Mouse (Mus musculus): ENCODE results near the gene Six5. TPM values are rescaled to one million over a fixed set of nuclear protein-coding genes. Genes with fewer than 3 reads are reported as not detected.

Gene Six5
- under 1 TPM; 0.15 to 0.88 TPM for polyA plus RNA-seq (2017; shearing (Covaris generic))

DNA sequence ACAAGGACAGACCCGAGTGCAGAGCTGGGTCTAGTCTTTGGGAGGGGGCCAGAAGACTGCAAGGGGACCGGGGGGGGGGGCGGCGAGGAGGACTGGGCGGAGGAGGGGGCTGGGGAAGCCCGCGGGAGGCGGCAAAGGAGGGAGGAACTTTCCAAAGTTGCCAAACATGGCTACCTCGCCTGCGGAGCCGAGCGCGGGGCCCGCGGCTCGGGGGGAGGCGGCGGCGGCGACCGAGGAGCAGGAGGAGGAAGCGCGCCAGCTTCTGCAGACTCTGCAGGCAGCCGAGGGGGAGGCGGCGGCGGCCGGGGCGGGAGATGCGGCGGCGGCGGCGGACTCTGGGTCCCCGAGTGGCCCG, at the start of gene Six5:
Gene Six5 (plus strand): TSS at position 124 of the 355 bp plus-strand sequence.

DNA sequence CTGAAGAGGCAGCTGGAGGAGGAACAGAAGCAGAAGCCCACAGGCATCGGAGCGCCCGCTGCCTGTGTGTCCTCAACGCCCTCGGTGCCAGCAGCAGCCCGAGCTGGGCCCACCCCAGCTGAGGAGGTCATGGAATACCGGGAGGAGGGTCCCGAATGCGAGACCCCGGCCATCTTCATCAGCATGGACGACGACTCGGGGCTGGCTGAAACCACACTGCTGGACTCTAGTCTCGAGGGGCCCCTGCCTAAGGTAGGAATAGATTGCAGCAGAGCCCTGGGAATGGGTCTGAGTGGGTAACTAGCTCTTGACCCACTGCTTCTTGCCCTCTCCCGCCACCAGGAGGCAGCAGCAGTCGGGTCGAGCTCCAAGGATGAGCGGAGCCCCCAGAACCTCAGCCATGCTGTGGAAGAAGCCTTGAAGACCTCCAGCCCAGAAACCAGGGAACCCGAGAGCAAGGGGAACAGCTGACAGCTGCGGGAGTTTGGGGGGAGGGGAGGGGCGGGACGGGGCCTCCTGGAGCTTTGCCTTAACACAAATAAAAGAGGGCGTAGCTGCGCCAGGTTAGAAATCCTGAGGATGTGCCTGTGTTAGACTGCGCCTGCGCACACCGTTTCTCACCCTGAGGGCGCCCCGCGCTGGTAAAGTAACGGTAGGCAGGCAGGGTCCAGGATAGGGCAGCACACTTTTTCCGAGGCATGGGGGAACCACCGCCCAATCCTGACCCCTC, 40.2 kb upstream of the Six5 start, which contains the start of gene Rsph6a:
Gene Rsph6a (plus strand): TSS at position 644 of the 730 bp plus-strand sequence.

DNA sequence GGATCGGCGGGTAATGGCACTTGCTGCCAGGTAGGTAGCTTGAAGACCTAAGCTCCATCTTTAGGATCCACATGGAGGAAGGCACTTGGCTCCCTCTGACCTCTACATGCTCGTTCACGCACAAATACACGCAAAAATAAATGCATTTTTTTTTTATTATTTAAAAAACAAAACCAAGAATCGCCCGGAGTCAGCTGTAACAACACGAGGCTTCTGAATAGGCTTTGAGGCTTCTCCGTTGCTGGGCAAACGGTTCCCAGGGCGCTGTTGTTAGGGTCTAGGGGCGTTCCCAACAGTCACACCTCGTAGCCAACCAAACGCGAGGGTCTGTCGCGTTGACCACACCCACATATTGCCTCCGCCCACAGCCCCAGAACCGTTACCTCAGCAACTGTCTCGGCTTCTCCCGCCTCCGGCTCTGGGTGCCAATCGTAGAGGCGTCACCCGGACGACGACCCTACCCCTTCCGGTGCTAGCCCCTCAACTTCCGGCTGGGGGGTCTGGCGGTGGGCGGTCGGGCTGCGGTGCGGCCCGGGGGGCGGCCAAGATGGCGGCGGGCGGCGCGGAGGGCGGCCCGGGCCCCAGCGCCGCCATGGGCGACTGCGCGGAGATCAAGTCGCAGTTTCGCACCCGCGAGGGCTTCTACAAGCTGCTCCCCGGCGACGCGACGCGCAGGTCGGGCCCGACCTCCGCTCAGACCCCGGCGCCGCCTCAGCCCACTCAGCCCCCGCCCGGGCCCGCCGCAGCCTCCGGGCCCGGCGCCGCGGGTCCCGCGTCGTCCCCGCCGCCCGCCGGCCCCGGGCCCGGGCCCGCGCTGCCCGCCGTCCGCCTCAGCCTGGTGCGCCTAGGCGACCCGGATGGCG, 18.4 kb upstream of the Six5 start, which contains the start of gene Dmwd:
Gene Dmwd (plus strand): TSS at position 505 of the 863 bp plus-strand sequence.

DNA sequence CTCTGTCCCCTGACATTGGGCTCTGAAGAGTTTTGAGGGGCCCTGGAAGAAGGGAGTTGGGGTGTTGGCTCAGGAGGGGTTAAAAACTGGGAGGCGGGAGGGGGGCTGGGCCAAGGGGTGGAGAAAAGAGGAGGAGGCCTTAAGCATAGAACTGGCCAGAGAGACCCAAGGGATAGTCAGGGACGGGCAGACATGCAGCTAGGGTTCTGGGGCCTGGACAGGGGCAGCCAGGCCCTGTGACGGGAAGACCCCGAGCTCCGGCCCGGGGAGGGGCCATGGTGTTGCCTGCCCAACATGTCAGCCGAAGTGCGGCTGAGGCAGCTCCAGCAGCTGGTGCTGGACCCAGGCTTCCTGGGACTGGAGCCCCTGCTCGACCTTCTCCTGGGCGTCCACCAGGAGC, 10.7 kb upstream of the Six5 start, which contains the start of gene Dmpk:
Gene Dmpk (plus strand): TSS at position 149 of the 400 bp plus-strand sequence.

DNA sequence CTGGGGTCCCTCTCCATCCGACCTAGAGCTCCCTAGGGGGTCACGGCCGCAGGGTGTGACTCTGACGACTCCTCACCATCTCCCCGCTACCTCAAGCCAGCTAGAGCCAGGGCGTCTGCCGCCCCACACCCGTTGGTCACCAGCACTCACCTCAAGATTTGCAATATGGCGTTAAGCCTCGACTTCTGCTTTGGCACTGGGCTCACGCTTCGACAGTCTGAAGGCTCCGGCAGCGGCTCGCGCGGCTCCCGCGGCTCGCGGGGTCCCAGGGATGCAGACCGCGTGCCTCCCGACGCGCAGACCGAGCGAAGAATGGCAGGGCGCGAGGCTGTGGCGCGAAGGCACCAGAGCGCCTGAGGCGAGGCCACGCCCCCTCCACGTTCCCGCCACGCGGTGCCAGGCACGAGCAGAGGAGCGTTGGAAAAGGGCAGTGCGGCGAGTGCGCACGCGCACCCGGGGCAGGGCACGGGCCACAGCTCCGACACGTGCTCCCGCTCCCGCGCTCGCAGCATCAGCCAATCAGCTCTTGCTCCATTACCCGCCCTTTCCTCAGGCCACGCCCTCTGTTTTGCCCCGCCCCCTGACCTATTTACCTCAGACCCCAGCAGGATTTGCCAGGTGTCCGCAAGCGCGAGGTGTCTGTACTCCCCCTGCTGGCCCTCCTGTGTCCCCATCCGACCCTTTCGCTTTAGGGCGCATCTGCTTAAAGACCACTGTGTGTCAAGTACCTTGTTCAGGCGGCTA, 23.8 kb downstream of the Six5 start, which contains the start of gene Gm4969:
Gene Gm4969 (minus strand): TSS at position 341 of the 744 bp plus-strand sequence.

DNA sequence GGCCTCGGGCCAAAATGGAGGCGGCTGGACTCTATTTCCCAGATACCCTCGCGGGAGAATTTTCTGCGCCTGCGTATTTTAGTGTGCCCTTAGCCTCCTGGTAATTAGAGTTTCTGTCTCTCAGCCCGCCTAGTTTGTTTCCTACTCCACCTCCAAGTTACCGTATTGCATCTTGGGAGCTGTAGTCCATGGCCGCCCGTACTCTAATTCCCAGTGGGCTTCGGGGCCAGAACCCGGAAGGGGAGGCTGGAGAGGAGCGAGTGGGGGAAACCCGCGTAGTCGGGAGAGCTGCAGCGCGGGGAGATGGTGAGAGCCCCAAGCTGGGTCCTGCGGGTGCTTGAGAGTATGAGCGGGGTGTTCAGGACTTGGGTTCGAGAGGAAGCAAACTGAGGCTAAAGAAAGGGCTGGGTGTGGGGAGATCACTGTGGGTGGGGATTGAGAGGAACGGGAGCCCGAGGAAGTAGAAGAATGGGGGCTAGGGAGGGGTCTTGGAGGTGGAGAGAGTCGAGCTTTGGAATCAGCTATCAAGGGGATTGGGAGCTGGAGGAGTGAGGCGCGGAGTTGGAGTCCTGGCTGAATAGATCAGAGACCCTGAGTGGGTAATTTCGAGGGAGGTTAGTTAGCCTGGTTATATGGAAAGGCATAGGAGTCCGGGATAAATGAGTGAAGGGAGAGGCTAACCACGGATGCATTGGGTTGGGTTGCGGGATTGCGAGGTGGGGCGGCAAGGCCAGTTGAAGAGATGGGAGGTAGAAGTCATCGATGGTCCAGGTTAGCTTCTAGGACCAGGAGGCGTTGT, 25.4 kb downstream of the Six5 start, which contains the start of gene Fbxo46:
Gene Fbxo46 (plus strand): TSS at position 229 of the 799 bp plus-strand sequence.

Other genes with a start within 250 kb of the Six5 start
- 100 to 1,000 TPM in 1 of 2 experiments, 10 to 100 TPM in 1; 88.7 to 183 TPM for gene Pglyrp1, start 223.3 kb upstream of the Six5 start, polyA plus RNA-seq (2017; shearing (Covaris generic))
- gene Ccdc61, start 184.2 kb upstream of the Six5 start, polyA plus RNA-seq (2017; shearing (Covaris generic)) = 10 to 100 TPM; 34.8 to 42.9 TPM
- gene Nova2, start 168.7 kb upstream of the Six5 start, polyA plus RNA-seq (2017; shearing (Covaris generic)) = under 1 TPM; 0.06 to 0.59 TPM
- under 1 TPM in 1 of 2 experiments, not detected in 1; 0.42 TPM for gene Nanos2, start 107.2 kb upstream of the Six5 start, polyA plus RNA-seq (2017; shearing (Covaris generic))
- gene Mypop, start 103.3 kb upstream of the Six5 start, polyA plus RNA-seq (2017; shearing (Covaris generic)) = 1 to 10 TPM; 7.5 to 8.4 TPM
- 10 to 100 TPM; 48.7 to 64.1 TPM for gene Irf2bp1, start 90.5 kb upstream of the Six5 start, polyA plus RNA-seq (2017; shearing (Covaris generic))
- gene Foxa3, start 71.1 kb upstream of the Six5 start, polyA plus RNA-seq (2017; shearing (Covaris generic)) = under 1 TPM; 0.07 to 0.64 TPM
- 10 to 100 TPM; 22.4 to 23.4 TPM for gene Sympk, start 70.2 kb upstream of the Six5 start, polyA plus RNA-seq (2017; shearing (Covaris generic))
- under 1 TPM in 1 of 2 experiments, not detected in 1; 0.16 TPM for gene Rsph6a, start 39.9 kb upstream of the Six5 start, polyA plus RNA-seq (2017; shearing (Covaris generic))
- 1 to 10 TPM in 1 of 2 experiments, not detected in 1; 1.4 TPM for gene Dmwd, start 18.4 kb upstream of the Six5 start, polyA plus RNA-seq (2017; shearing (Covaris generic))
- gene Dmpk, start 10.7 kb upstream of the Six5 start, polyA plus RNA-seq (2017; shearing (Covaris generic)) = under 1 TPM; 0.35 to 0.40 TPM
- gene Gm4969, start 23.8 kb downstream of the Six5 start, polyA plus RNA-seq (2017; shearing (Covaris generic)) = under 1 TPM in 1 of 2 experiments, not detected in 1; 0.11 TPM
- 10 to 100 TPM; 18.1 to 22.6 TPM for gene Fbxo46, start 25.3 kb downstream of the Six5 start, polyA plus RNA-seq (2017; shearing (Covaris generic))
- 10 to 100 TPM in 1 of 2 experiments, 1 to 10 TPM in 1; 9.6 to 11.2 TPM for gene Qpctl, start 54.7 kb downstream of the Six5 start, polyA plus RNA-seq (2017; shearing (Covaris generic))
- 10 to 100 TPM; 35.0 to 39.0 TPM for gene Snrpd2, start 55.1 kb downstream of the Six5 start, polyA plus RNA-seq (2017; shearing (Covaris generic))
- under 1 TPM in 1 of 2 experiments, not detected in 1; 0.39 TPM for gene Gipr, start 71.5 kb downstream of the Six5 start, polyA plus RNA-seq (2017; shearing (Covaris generic))
- gene Eml2, start 81.8 kb downstream of the Six5 start, polyA plus RNA-seq (2017; shearing (Covaris generic)) = 10 to 100 TPM; 19.8 to 24.3 TPM
- under 1 TPM in 1 of 2 experiments, not detected in 1; 0.27 TPM for gene Gpr4, start 117.9 kb downstream of the Six5 start, polyA plus RNA-seq (2017; shearing (Covaris generic))
- gene Opa3, start 133.7 kb downstream of the Six5 start, polyA plus RNA-seq (2017; shearing (Covaris generic)) = 10 to 100 TPM; 21.1 to 31.1 TPM
- 100 to 1,000 TPM; 264 to 271 TPM for gene Vasp, start 177.2 kb downstream of the Six5 start, polyA plus RNA-seq (2017; shearing (Covaris generic))
- gene Ppm1n, start 185.5 kb downstream of the Six5 start, polyA plus RNA-seq (2017; shearing (Covaris generic)) = 1 to 10 TPM; 3.8 to 5.0 TPM
- under 1 TPM; 0.49 to 0.80 TPM for gene Rtn2, start 188.0 kb downstream of the Six5 start, polyA plus RNA-seq (2017; shearing (Covaris generic))
- gene Fosb, start 215.5 kb downstream of the Six5 start, polyA plus RNA-seq (2017; shearing (Covaris generic)) = 1 to 10 TPM; 2.0 to 3.1 TPM

Measured in inflammation-experienced regulatory T-cells (primary cell).